Mouse (Mus musculus): ENCODE data around the gene Olfr996. TPM values are rescaled to one million over a fixed set of nuclear protein-coding genes. Genes with fewer than 3 reads are reported as not detected.
"Not testable (repeated sequence)": the region's sequence is repeated elsewhere in the genome, so short reads cannot be mapped to it uniquely, and the experiment has no call there.

Olfr996 gene
- not detected in 2 replicates for polyA plus RNA-seq (2015; fragmentation: Nextera tagmentation; extraction: Ambion mirVana)

- no peak for TF ChIP-seq EP300 (optimal IDR thresholded peaks at IDR 0.05)
- TF ChIP-seq CTCF (IDR thresholded peaks at IDR 0.05; ENCODE audit: low read depth), result no peak
- H3K4me2 ChIP-seq (replicated peaks; ENCODE audit: low read depth), result no peak within 1 kb of the TSS
- no peak within 1 kb of the TSS for H3K9ac ChIP-seq (ENCODE audit: low read length)
- ATAC-seq (ENCODE audit: low FRiP score, low TSS enrichment) (no peak), DNase-seq (ENCODE audit: low spot score) (no peak)
- no peak within 1 kb of the TSS for H3K4me3 ChIP-seq (ENCODE audit: low read depth, low read length)
- H3K4me1 ChIP-seq (replicated peaks; ENCODE audit: control insufficient read depth, insufficient read depth), result no peaks in the 10 kb centered on the region
- no peaks in the 10 kb centered on the region for H3K27me3 ChIP-seq (ENCODE audit: control insufficient read depth, insufficient read depth, low read length)
- H3K36me3 ChIP-seq (ENCODE audit: control insufficient read depth, insufficient read depth, low read length), result no peaks in the 10 kb centered on the region
- H3K9me3 ChIP-seq (ENCODE audit: control insufficient read depth, low read length), result no peaks in the 10 kb centered on the region
- no peak within 1 kb of the TSS for H3K27ac ChIP-seq (replicated peaks)
These were observed at the start of gene Olfr996 for GRCm38 (mm10) chr2:85578915-85579314. TSS of gene Olfr996 (plus strand) at chr2:85579215.

GRCm38 (mm10) chr2:85532082-85532778, 46.8 kb upstream of the Olfr996 start:
- ATAC-seq (ENCODE audit: low FRiP score, low TSS enrichment), result peak; percentile 57; the same call in 1 of the 2 replicates
- Histone ChIP-seq H3K4me1 (replicated peaks; ENCODE audit: control insufficient read depth, insufficient read depth) (no peaks in the 10 kb centered on the region), H3K4me2 (replicated peaks; ENCODE audit: low read depth) (no peak overlapping the region), H3K4me3 (ENCODE audit: low read depth, low read length) (no peak overlapping the region), H3K27ac (replicated peaks) (peak overlapping the region; percentile 65), H3K36me3 (ENCODE audit: control insufficient read depth, insufficient read depth, low read length) (no peaks in the 10 kb centered on the region), H3K9ac (ENCODE audit: low read length) (no peak overlapping the region), H3K9me3 (ENCODE audit: control insufficient read depth, low read length) (no peaks in the 10 kb centered on the region), H3K27me3 (ENCODE audit: control insufficient read depth, insufficient read depth, low read length) (no peaks in the 10 kb centered on the region)
- WGBS, result 37% methylated on average over 2 of the region's 2 CpGs
- DNase-seq (ENCODE audit: low spot score), result no peak
- TF ChIP-seq CTCF (IDR thresholded peaks at IDR 0.05; ENCODE audit: low read depth) (no peak), EP300 (optimal IDR thresholded peaks at IDR 0.05) (peak; percentile 72)

GRCm38 (mm10) chr2:85533934-85534333, 45.1 kb upstream of the Olfr996 start:
- 62% methylated on average over 1 of the region's 1 CpGs for WGBS

GRCm38 (mm10) chr2:85554806-85555205, 24.2 kb upstream of the Olfr996 start:
- Histone ChIP-seq H3K4me1 (replicated peaks; ENCODE audit: control insufficient read depth, insufficient read depth) (no peaks in the 10 kb centered on the region), H3K9me3 (ENCODE audit: control insufficient read depth, low read length) (no peaks in the 10 kb centered on the region), H3K27me3 (ENCODE audit: control insufficient read depth, insufficient read depth, low read length) (no peaks in the 10 kb centered on the region), H3K36me3 (ENCODE audit: control insufficient read depth, insufficient read depth, low read length) (no peaks in the 10 kb centered on the region), H3K4me3 (ENCODE audit: low read depth, low read length) (no peak overlapping the region), H3K27ac (replicated peaks) (no peak overlapping the region; the same call in 1 of the 2 replicates), H3K4me2 (replicated peaks; ENCODE audit: low read depth) (no peak overlapping the region), H3K9ac (ENCODE audit: low read length) (no peak overlapping the region)
- TF ChIP-seq CTCF (IDR thresholded peaks at IDR 0.05; ENCODE audit: low read depth) (no peak), EP300 (optimal IDR thresholded peaks at IDR 0.05) (no peak)
- WGBS, result 55% methylated on average over 1 of the region's 1 CpGs
- DNase-seq (ENCODE audit: low spot score) (no peak), ATAC-seq (ENCODE audit: low FRiP score, low TSS enrichment) (no peak)

More at GRCm38 (mm10) chr2:85533934-85534333, 45.1 kb upstream of the Olfr996 start:
- Histone ChIP-seq H3K9ac (ENCODE audit: low read length) (no peak overlapping the region), H3K9me3 (ENCODE audit: control insufficient read depth, low read length) (no peaks in the 10 kb centered on the region), H3K36me3 (ENCODE audit: control insufficient read depth, insufficient read depth, low read length) (no peaks in the 10 kb centered on the region), H3K4me3 (ENCODE audit: low read depth, low read length) (no peak overlapping the region), H3K4me1 (replicated peaks; ENCODE audit: control insufficient read depth, insufficient read depth) (no peaks in the 10 kb centered on the region), H3K27me3 (ENCODE audit: control insufficient read depth, insufficient read depth, low read length) (no peaks in the 10 kb centered on the region), H3K4me2 (replicated peaks; ENCODE audit: low read depth) (no peak overlapping the region), H3K27ac (replicated peaks) (peak overlapping the region; percentile 24; the same call in 1 of the 2 replicates)
- 0 out of 2 replicates have a peak, but pooled peaks have one; percentile 26 for ATAC-seq (ENCODE audit: low FRiP score, low TSS enrichment)
- TF ChIP-seq EP300 (optimal IDR thresholded peaks at IDR 0.05) (peak; percentile 50), CTCF (IDR thresholded peaks at IDR 0.05; ENCODE audit: low read depth) (no peak)
- DNase-seq (ENCODE audit: low spot score), result no peak

GRCm38 (mm10) chr2:85560226-85560625, 18.8 kb upstream of the Olfr996 start:
- 19% methylated on average over 4 of the region's 4 CpGs for WGBS
- DNase-seq (ENCODE audit: low spot score) (no peak), ATAC-seq (ENCODE audit: low FRiP score, low TSS enrichment) (no peak)
- Histone ChIP-seq H3K4me1 (replicated peaks; ENCODE audit: control insufficient read depth, insufficient read depth) (no peaks in the 10 kb centered on the region), H3K27me3 (ENCODE audit: control insufficient read depth, insufficient read depth, low read length) (no peaks in the 10 kb centered on the region), H3K27ac (replicated peaks) (no peak overlapping the region), H3K36me3 (ENCODE audit: control insufficient read depth, insufficient read depth, low read length) (no peaks in the 10 kb centered on the region), H3K4me3 (ENCODE audit: low read depth, low read length) (no peak overlapping the region), H3K4me2 (replicated peaks; ENCODE audit: low read depth) (no peak overlapping the region), H3K9me3 (ENCODE audit: control insufficient read depth, low read length) (no peaks in the 10 kb centered on the region), H3K9ac (ENCODE audit: low read length) (no peak overlapping the region)
- TF ChIP-seq CTCF (IDR thresholded peaks at IDR 0.05; ENCODE audit: low read depth) (no peak), EP300 (optimal IDR thresholded peaks at IDR 0.05) (no peak)

GRCm38 (mm10) chr2:85561187-85561586, 17.8 kb upstream of the Olfr996 start:
- no peak overlapping the region for H3K4me2 ChIP-seq (replicated peaks; ENCODE audit: low read depth)
- no peak overlapping the region for H3K9ac ChIP-seq (ENCODE audit: low read length)
- no peak overlapping the region for H3K27ac ChIP-seq (replicated peaks)
- no peaks in the 10 kb centered on the region for H3K4me1 ChIP-seq (replicated peaks; ENCODE audit: control insufficient read depth, insufficient read depth)
- no peak overlapping the region for H3K4me3 ChIP-seq (ENCODE audit: low read depth, low read length)
- WGBS, result 17% methylated on average over 4 of the region's 4 CpGs
- no peak for TF ChIP-seq EP300 (optimal IDR thresholded peaks at IDR 0.05)
- TF ChIP-seq CTCF (IDR thresholded peaks at IDR 0.05; ENCODE audit: low read depth), result peak; percentile 92
- no peak for ATAC-seq (ENCODE audit: low FRiP score, low TSS enrichment)
- H3K9me3 ChIP-seq (ENCODE audit: control insufficient read depth, low read length), result no peaks in the 10 kb centered on the region
- peak; percentile 17 for DNase-seq (ENCODE audit: low spot score)
- no peaks in the 10 kb centered on the region for H3K27me3 ChIP-seq (ENCODE audit: control insufficient read depth, insufficient read depth, low read length)
- no peaks in the 10 kb centered on the region for H3K36me3 ChIP-seq (ENCODE audit: control insufficient read depth, insufficient read depth, low read length)

- not testable (repeated sequence) for H3K9ac ChIP-seq (ENCODE audit: low read length); H3K36me3 ChIP-seq (ENCODE audit: control insufficient read depth, insufficient read depth, low read length); H3K4me2 ChIP-seq (replicated peaks; ENCODE audit: low read depth); H3K9me3 ChIP-seq (ENCODE audit: control insufficient read depth, low read length); DNase-seq (ENCODE audit: low spot score); H3K4me1 ChIP-seq (replicated peaks; ENCODE audit: control insufficient read depth, insufficient read depth); H3K27ac ChIP-seq (replicated peaks); H3K27me3 ChIP-seq (ENCODE audit: control insufficient read depth, insufficient read depth, low read length); H3K4me3 ChIP-seq (ENCODE audit: low read depth, low read length); ATAC-seq (ENCODE audit: low FRiP score, low TSS enrichment)
- 93% methylated on average over 2 of the region's 2 CpGs for WGBS
These were observed 9.6 kb downstream of the Olfr996 start, which contains the start of gene Olfr998 for GRCm38 (mm10) chr2:85588648-85589047. TSS of gene Olfr998 (plus strand) at chr2:85588948.

Data from stomach, postnatal 0 days (tissue).